Mouse (Mus musculus) testis, adult 2 months (tissue): Measurements from ENCODE around the gene Rbm33. TPM values are rescaled to one million over a fixed set of nuclear protein-coding genes. Genes with fewer than 3 reads are reported as not detected.
A peak's percentile ranks its signal among the peaks of the same experiment; 100 is the strongest.

Experiments used
- H3K27ac ChIP-seq: fragments of 200-500 bp; 2 replicates; pipeline ENCODE4 v1.5.1; 2012; ENCODE audit warnings: low read depth, low read length; ENCODE audit not compliant: control insufficient read depth, insufficient read depth
- H3K27me3 ChIP-seq: fragments of 200-500 bp; 2 replicates; pipeline ENCODE4 v1.6.1; 2012; ENCODE audit warnings: mild to moderate bottlenecking, low read length, moderate library complexity; ENCODE audit not compliant: control insufficient read depth, insufficient read depth
- H3K36me3 ChIP-seq: fragments of 200-500 bp; 2 replicates; pipeline ENCODE4 v1.6.1; 2012; ENCODE audit warnings: mild to moderate bottlenecking, low read length; ENCODE audit not compliant: control insufficient read depth, insufficient read depth
- H3K4me1 ChIP-seq: fragments of 200-500 bp; 2 replicates; pipeline ENCODE4 v1.6.1; 2012; ENCODE audit warnings: low read length; ENCODE audit not compliant: control insufficient read depth, insufficient read depth
- H3K4me3 ChIP-seq: fragments of 200-500 bp; 2 replicates; pipeline ENCODE4 v1.5.1; 2012; ENCODE audit warnings: low read depth, mild to moderate bottlenecking, low read length, moderate library complexity, mixed read lengths; ENCODE audit not compliant: control insufficient read depth
- CTCF ChIP-seq: fragments of 200-500 bp; IDR thresholded peaks from 2 replicates; pipeline ENCODE4 v1.5.1; 2012; ENCODE audit warnings: low read depth, mild to moderate bottlenecking, inconsistent platforms, low read length, moderate library complexity; ENCODE audit not compliant: control insufficient read depth, insufficient read depth, insufficient replicate concordance
- POLR2A ChIP-seq: fragments of 200-500 bp; IDR thresholded peaks from 2 replicates; pipeline ENCODE4 v1.6.1; 2012; ENCODE audit warnings: low read depth, mild to moderate bottlenecking, inconsistent platforms, low read length, moderate library complexity; ENCODE audit not compliant: control insufficient read depth
- polyA plus RNA-seq: library from polyadenylated mRNA; depleted of rRNA; stranded (reverse); fragments of >200 nt; gene quantifications from 2 replicates; pipeline ENCODE4 v1.2.3, GENCODE M21; 2012

Rbm33 gene
- polyA plus RNA-seq, 1 experiment: 17.0 TPM

DNA sequence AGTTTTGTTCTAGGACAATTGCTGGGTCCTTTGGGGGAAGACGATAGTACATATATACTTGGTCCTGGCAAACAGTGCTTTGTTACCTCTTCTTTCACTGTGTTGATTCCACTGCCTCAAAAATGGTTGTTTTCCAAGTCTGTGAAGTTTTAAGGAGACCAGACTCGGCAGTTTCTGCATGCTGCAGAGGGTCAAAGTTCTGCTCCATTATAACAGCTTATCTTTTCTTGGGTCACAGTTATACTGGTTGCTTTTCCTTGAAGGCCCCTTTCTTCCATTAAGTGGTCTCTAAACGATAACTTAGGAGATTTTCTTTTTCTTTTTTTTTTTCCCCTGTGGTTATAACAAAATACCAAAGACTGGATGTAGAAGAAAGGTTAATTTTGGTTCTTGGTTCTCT is 89.7 kb downstream of the Rbm33 start:
- Histone ChIP-seq H3K4me1 (no peaks in the 10 kb centered on the region), H3K27ac (no peak overlapping the region), H3K36me3 (peaks cover 1% of the 10 kb centered on the region; the same call in 1 of the 2 replicates), H3K4me3 (no peak overlapping the region), H3K27me3 (no peaks in the 10 kb centered on the region)
- TF ChIP-seq CTCF (no peak), POLR2A (no peak)

DNA sequence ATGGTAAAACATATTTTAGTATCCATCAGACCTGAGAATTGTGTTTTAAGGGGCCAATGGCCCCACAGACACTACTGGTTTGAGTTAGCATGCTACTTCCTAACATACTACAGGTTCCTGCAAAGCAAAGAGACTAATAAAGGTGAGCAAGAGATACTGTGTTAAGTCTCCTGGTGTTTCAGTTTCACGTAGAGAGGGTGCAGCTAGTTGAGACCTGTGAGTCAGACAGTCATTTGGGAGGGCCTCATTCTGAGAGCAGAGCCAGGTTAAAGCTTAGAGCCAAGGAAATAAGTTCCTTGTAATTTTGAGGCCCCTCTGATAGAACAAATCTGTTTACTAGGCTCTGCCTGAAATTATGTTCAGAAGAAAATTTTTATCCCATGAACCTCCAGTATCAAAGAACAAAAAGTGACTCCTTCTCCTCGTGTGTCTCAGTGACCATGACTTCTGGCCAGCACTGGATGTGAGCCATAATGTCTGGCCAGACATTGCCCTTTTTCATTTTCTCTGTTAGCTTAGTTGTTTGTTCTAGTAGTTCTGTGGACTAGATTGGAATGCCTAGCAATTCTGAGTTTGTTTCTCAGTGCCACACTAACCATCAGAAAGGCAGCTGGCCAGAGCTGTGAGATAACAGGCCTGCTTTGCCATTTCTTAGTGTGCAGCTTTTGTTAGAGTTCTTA is 95.2 kb downstream of the Rbm33 start:
- Histone ChIP-seq H3K4me1 (0 out of 2 replicates have a peak, but pooled peaks cover 3% of the 10 kb centered on the region), H3K27ac (no peak overlapping the region), H3K4me3 (peak overlapping the region; percentile 21; the same call in 1 of the 2 replicates), H3K27me3 (no peaks in the 10 kb centered on the region), H3K36me3 (peaks cover 8% of the 10 kb centered on the region)
- TF ChIP-seq CTCF (no peak), POLR2A (no peak)

DNA sequence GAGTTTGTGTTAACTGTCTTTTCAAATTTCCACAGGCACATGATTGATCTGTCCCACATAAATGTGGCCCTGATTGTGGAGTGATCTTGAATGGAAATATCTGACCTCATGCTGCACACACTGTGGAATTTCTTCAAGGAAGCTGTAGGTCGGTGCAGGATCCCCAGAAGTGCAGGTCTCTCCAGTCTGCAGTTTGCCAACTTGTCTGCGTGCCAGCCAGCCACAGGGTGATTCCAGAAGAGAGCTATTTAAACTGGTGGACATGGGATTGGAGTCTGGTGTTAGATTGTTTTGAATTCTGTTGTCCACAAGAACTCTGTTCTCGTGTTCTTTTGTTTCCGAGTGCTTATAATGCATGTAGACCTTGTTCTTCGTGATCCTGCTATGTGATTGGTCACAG is 96.6 kb downstream of the Rbm33 start:
- H3K27ac ChIP-seq: peak overlapping the region; percentile 62; the same call in 1 of the 2 replicates
- peak overlapping the region; percentile 73 for H3K4me3 ChIP-seq
- TF ChIP-seq CTCF (no peak), POLR2A (no peak)
- 0 out of 2 replicates have a peak, but pooled peaks cover 3% of the 10 kb centered on the region for H3K4me1 ChIP-seq
- no peaks in the 10 kb centered on the region for H3K27me3 ChIP-seq
- H3K36me3 ChIP-seq: peaks cover 8% of the 10 kb centered on the region

DNA sequence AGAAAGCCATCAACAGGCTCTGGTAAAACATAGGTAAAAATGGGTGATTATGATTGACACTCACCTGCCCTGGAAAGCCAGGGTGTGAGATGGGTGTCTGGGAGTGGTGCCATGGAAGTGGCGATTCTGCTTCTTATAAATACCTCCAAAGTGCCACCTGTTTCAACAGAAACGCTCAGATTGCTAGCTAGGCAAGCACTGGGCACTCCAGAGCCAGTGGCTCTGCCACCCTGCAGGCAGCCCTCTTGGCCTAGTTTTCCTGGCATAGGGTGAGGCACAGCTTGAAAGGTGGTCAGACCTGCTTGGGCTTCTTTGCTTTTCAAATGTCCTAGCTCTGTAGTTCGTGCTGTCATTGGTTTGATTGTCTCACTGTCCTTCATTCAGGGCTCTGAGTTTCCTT is 97.2 kb downstream of the Rbm33 start:
- H3K4me3 ChIP-seq: peak overlapping the region; percentile 61
- no peak overlapping the region for H3K27ac ChIP-seq
- no peaks in the 10 kb centered on the region for H3K27me3 ChIP-seq
- TF ChIP-seq POLR2A: no peak
- TF ChIP-seq CTCF: no peak
- 0 out of 2 replicates have a peak, but pooled peaks cover 3% of the 10 kb centered on the region for H3K4me1 ChIP-seq
- H3K36me3 ChIP-seq: peaks cover 8% of the 10 kb centered on the region

DNA sequence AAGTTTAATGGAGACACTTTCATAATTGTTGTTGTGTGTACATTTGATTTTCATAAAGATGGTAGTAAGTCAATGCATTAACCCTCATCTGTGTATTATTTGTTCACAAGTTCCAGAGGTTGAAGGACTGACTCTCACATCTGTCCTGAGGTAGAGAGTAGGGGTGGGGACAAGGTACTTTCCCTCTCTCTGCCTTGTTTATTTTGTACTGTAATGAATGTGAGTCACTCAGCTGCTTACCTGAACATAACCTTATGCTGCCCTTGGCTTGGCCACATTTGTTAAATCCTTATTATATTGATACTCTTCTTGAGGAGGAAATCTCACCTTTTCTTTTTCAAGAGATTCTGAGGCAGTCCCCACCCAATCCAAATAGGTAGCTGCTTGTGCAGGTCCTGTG is 99.1 kb downstream of the Rbm33 start:
- Histone ChIP-seq H3K36me3 (peaks cover 8% of the 10 kb centered on the region), H3K27me3 (no peaks in the 10 kb centered on the region), H3K27ac (no peak overlapping the region), H3K4me1 (0 out of 2 replicates have a peak, but pooled peaks cover 3% of the 10 kb centered on the region), H3K4me3 (no peak overlapping the region)
- TF ChIP-seq CTCF (no peak), POLR2A (no peak)

- Histone ChIP-seq H3K27ac (no peak overlapping the region), H3K4me1 (no peaks in the 10 kb centered on the region), H3K27me3 (no peaks in the 10 kb centered on the region), H3K4me3 (no peak overlapping the region), H3K36me3 (peaks cover 4% of the 10 kb centered on the region)
- TF ChIP-seq CTCF (no peak), POLR2A (no peak)
These were observed 101.8 kb downstream of the Rbm33 start for GRCm38 (mm10) chr5:28418734-28419133.

DNA sequence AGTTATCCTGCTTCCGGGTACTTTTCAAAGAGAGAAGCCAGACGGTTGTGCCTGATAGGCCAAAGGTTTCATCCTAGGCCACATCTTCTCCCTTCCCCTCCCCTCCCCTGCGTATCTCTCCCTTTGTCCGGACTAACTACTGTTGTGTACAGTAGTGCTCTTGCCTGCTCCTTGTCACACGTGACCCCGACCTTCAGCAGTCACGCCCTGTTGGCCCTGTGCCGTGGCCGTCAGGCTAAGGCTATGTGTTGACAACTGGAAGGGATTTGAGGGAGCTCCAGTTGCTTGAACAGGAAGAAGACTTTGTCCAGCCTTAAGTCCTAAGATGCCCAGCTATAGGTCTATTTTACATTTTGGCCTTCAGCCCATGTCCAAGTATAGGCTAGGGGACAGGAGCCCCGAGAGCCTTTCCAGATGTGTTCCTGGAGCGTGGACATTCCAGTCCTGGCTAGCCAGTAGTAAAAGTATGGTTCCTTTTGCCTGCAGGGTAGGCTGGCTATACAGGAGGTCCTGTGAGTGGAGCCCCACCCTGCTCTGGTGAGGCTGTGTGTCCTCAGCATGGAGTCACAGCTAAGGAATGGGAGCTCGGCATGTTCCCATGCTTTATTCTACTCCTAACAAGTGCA is 102.8 kb downstream of the Rbm33 start:
- H3K27me3 ChIP-seq: no peaks in the 10 kb centered on the region
- peaks cover 2% of the 10 kb centered on the region; the same call in 1 of the 2 replicates for H3K36me3 ChIP-seq

More for the DNA sequence above, 102.8 kb downstream of the Rbm33 start:
- Histone ChIP-seq H3K4me3 (no peak overlapping the region), H3K27ac (no peak overlapping the region), H3K4me1 (no peaks in the 10 kb centered on the region)
- TF ChIP-seq POLR2A: no peak
